Mouse (Mus musculus): ENCODE results near the gene Nelfb. TPM values are rescaled to one million over a fixed set of nuclear protein-coding genes. Genes with fewer than 3 reads are reported as not detected.

The Nelfb gene
- polyA plus RNA-seq, 1 experiment from 2014 or later = 99.1 TPM

- DNase-seq (ENCODE audit: low spot score) (peak; percentile 87), ATAC-seq (replicated peaks; ENCODE audit: low FRiP score, low TSS enrichment, low read depth) (no peak)
- H3K9me3 ChIP-seq (ENCODE audit: control insufficient read depth, low read length) = no peaks in the 10 kb centered on the region
- peak overlapping the region; percentile 42 for H3K4me2 ChIP-seq (ENCODE audit: low read length)
- peak overlapping the region; percentile 65; the same call in 1 of the 2 replicates for H3K27ac ChIP-seq (ENCODE audit: low read depth)
- peak overlapping the region; percentile 11; the same call in 1 of the 2 replicates for H3K4me3 ChIP-seq (ENCODE audit: low read depth, low read length)
- no peak overlapping the region for H3K9ac ChIP-seq (ENCODE audit: low read length)
- H3K4me1 ChIP-seq (replicated peaks; ENCODE audit: control insufficient read depth, insufficient read depth, low read length) = peaks cover 7% of the 10 kb centered on the region
- H3K36me3 ChIP-seq (ENCODE audit: control insufficient read depth, insufficient read depth, low read length) = no peaks in the 10 kb centered on the region
- H3K27me3 ChIP-seq (replicated peaks; ENCODE audit: control insufficient read depth, insufficient read depth, low read length) = no peaks in the 10 kb centered on the region
- WGBS = under 1% methylated on average over 7 of the region's 7 CpGs
Observed at GRCm38 (mm10) chr2:25228431-25228889, 17.2 kb upstream of the Nelfb start.

GRCm38 (mm10) chr2:25227406-25227805 is 16.1 kb upstream of the Nelfb start:
- DNase-seq (ENCODE audit: low spot score) = no peak
- ATAC-seq (replicated peaks; ENCODE audit: low FRiP score, low TSS enrichment, low read depth) = no peak
- peaks cover 9% of the 10 kb centered on the region for H3K4me1 ChIP-seq (replicated peaks; ENCODE audit: control insufficient read depth, insufficient read depth, low read length)

GRCm38 (mm10) chr2:25226864-25227263 is 15.6 kb upstream of the Nelfb start:
- peaks cover 2% of the 10 kb centered on the region; the same call in 1 of the 2 replicates for H3K36me3 ChIP-seq (ENCODE audit: control insufficient read depth, insufficient read depth, low read length)
- H3K9me3 ChIP-seq (ENCODE audit: control insufficient read depth, low read length) = no peaks in the 10 kb centered on the region
- H3K4me3 ChIP-seq (ENCODE audit: low read depth, low read length) = no peak overlapping the region
- H3K27me3 ChIP-seq (replicated peaks; ENCODE audit: control insufficient read depth, insufficient read depth, low read length) = no peaks in the 10 kb centered on the region
- no peak overlapping the region for H3K4me2 ChIP-seq (ENCODE audit: low read length)
- 82% methylated on average over 5 of the region's 5 CpGs for WGBS
- no peak for ATAC-seq (replicated peaks; ENCODE audit: low FRiP score, low TSS enrichment, low read depth)
- H3K27ac ChIP-seq (ENCODE audit: low read depth) = no peak overlapping the region
- DNase-seq (ENCODE audit: low spot score) = no peak
- no peak overlapping the region for H3K9ac ChIP-seq (ENCODE audit: low read length)
- H3K4me1 ChIP-seq (replicated peaks; ENCODE audit: control insufficient read depth, insufficient read depth, low read length) = peaks cover 9% of the 10 kb centered on the region

More at GRCm38 (mm10) chr2:25227406-25227805, 16.1 kb upstream of the Nelfb start:
- Histone ChIP-seq H3K9ac (ENCODE audit: low read length) (no peak overlapping the region), H3K4me2 (ENCODE audit: low read length) (no peak overlapping the region), H3K9me3 (ENCODE audit: control insufficient read depth, low read length) (no peaks in the 10 kb centered on the region), H3K27ac (ENCODE audit: low read depth) (no peak overlapping the region), H3K27me3 (replicated peaks; ENCODE audit: control insufficient read depth, insufficient read depth, low read length) (no peaks in the 10 kb centered on the region), H3K36me3 (ENCODE audit: control insufficient read depth, insufficient read depth, low read length) (no peaks in the 10 kb centered on the region), H3K4me3 (ENCODE audit: low read depth, low read length) (no peak overlapping the region)
- WGBS = 92% methylated on average over 4 of the region's 4 CpGs

- peak overlapping the region; percentile 50 for H3K9ac ChIP-seq (ENCODE audit: low read length)
- H3K4me2 ChIP-seq (ENCODE audit: low read length) = peak overlapping the region; percentile 58
- WGBS = 75% methylated on average over 8 of the region's 8 CpGs
- peak overlapping the region; percentile 93 for H3K27ac ChIP-seq (ENCODE audit: low read depth)
- DNase-seq (ENCODE audit: low spot score) (no peak), ATAC-seq (replicated peaks; ENCODE audit: low FRiP score, low TSS enrichment, low read depth) (no peak)
- H3K4me3 ChIP-seq (ENCODE audit: low read depth, low read length) = no peak overlapping the region
- no peaks in the 10 kb centered on the region for H3K27me3 ChIP-seq (replicated peaks; ENCODE audit: control insufficient read depth, insufficient read depth, low read length)
- H3K4me1 ChIP-seq (replicated peaks; ENCODE audit: control insufficient read depth, insufficient read depth, low read length) = peaks cover 9% of the 10 kb centered on the region
- H3K36me3 ChIP-seq (ENCODE audit: control insufficient read depth, insufficient read depth, low read length) = peaks cover 9% of the 10 kb centered on the region; the same call in 1 of the 2 replicates
- no peaks in the 10 kb centered on the region for H3K9me3 ChIP-seq (ENCODE audit: control insufficient read depth, low read length)
Observed at GRCm38 (mm10) chr2:25225811-25226379, 14.6 kb upstream of the Nelfb start.

GRCm38 (mm10) chr2:25224766-25225752 is 13.8 kb upstream of the Nelfb start:
- Histone ChIP-seq H3K27me3 (replicated peaks; ENCODE audit: control insufficient read depth, insufficient read depth, low read length) (no peaks in the 10 kb centered on the region), H3K4me2 (ENCODE audit: low read length) (peak overlapping the region; percentile 58), H3K9ac (ENCODE audit: low read length) (peak overlapping the region; percentile 50), H3K27ac (ENCODE audit: low read depth) (peak overlapping the region; percentile 94), H3K4me1 (replicated peaks; ENCODE audit: control insufficient read depth, insufficient read depth, low read length) (peaks cover 9% of the 10 kb centered on the region), H3K4me3 (ENCODE audit: low read depth, low read length) (peak overlapping the region; percentile 88), H3K36me3 (ENCODE audit: control insufficient read depth, insufficient read depth, low read length) (peaks cover 9% of the 10 kb centered on the region; the same call in 1 of the 2 replicates), H3K9me3 (ENCODE audit: control insufficient read depth, low read length) (no peaks in the 10 kb centered on the region)
- ATAC-seq (replicated peaks; ENCODE audit: low FRiP score, low TSS enrichment, low read depth) (peak; percentile 97), DNase-seq (ENCODE audit: low spot score) (peak; percentile 97)
- WGBS = 2% methylated on average over 41 of the region's 41 CpGs

GRCm38 (mm10) chr2:25224492-25224765 is 13.1 kb upstream of the Nelfb start, which contains the start of gene Tubb4b:
TSS of gene Tubb4b (minus strand) at chr2:25224702.
- peak within 1 kb of the TSS; percentile 74 for H3K4me2 ChIP-seq (ENCODE audit: low read length)
- peak within 1 kb of the TSS; percentile 82 for H3K9ac ChIP-seq (ENCODE audit: low read length)
- peaks cover 9% of the 10 kb centered on the region for H3K4me1 ChIP-seq (replicated peaks; ENCODE audit: control insufficient read depth, insufficient read depth, low read length)
- H3K27ac ChIP-seq (ENCODE audit: low read depth) = peak within 1 kb of the TSS; percentile 94
- DNase-seq (ENCODE audit: low spot score) = no peak
- ATAC-seq (replicated peaks; ENCODE audit: low FRiP score, low TSS enrichment, low read depth) = no peak
- H3K4me3 ChIP-seq (ENCODE audit: low read depth, low read length) = peak within 1 kb of the TSS; percentile 88
- 0% methylated on average over 17 of the region's 17 CpGs for WGBS
- H3K27me3 ChIP-seq (replicated peaks; ENCODE audit: control insufficient read depth, insufficient read depth, low read length) = no peaks in the 10 kb centered on the region
- H3K9me3 ChIP-seq (ENCODE audit: control insufficient read depth, low read length) = no peaks in the 10 kb centered on the region
- H3K36me3 ChIP-seq (ENCODE audit: control insufficient read depth, insufficient read depth, low read length) = peaks cover 9% of the 10 kb centered on the region; the same call in 1 of the 2 replicates

GRCm38 (mm10) chr2:25223681-25224491 is 12.6 kb upstream of the Nelfb start:
- no peak for DNase-seq (ENCODE audit: low spot score)
- Histone ChIP-seq H3K36me3 (ENCODE audit: control insufficient read depth, insufficient read depth, low read length) (peaks cover 9% of the 10 kb centered on the region; the same call in 1 of the 2 replicates), H3K9ac (ENCODE audit: low read length) (peak overlapping the region; percentile 82), H3K4me3 (ENCODE audit: low read depth, low read length) (peak overlapping the region; percentile 88), H3K4me2 (ENCODE audit: low read length) (peak overlapping the region; percentile 74), H3K27me3 (replicated peaks; ENCODE audit: control insufficient read depth, insufficient read depth, low read length) (no peaks in the 10 kb centered on the region), H3K9me3 (ENCODE audit: control insufficient read depth, low read length) (no peaks in the 10 kb centered on the region), H3K4me1 (replicated peaks; ENCODE audit: control insufficient read depth, insufficient read depth, low read length) (peaks cover 9% of the 10 kb centered on the region), H3K27ac (ENCODE audit: low read depth) (peak overlapping the region; percentile 94)
- peak; percentile 59 for ATAC-seq (replicated peaks; ENCODE audit: low FRiP score, low TSS enrichment, low read depth)
- WGBS = 2% methylated on average over 50 of the region's 53 CpGs

GRCm38 (mm10) chr2:25221331-25221772 is 10.1 kb upstream of the Nelfb start:
- H3K4me1 ChIP-seq (replicated peaks; ENCODE audit: control insufficient read depth, insufficient read depth, low read length) = peaks cover 9% of the 10 kb centered on the region
- no peak overlapping the region for H3K9ac ChIP-seq (ENCODE audit: low read length)
- H3K4me3 ChIP-seq (ENCODE audit: low read depth, low read length) = no peak overlapping the region
- no peak overlapping the region for H3K27ac ChIP-seq (ENCODE audit: low read depth)
- DNase-seq (ENCODE audit: low spot score) (no peak), ATAC-seq (replicated peaks; ENCODE audit: low FRiP score, low TSS enrichment, low read depth) (no peak)
- no peak overlapping the region for H3K4me2 ChIP-seq (ENCODE audit: low read length)
- H3K9me3 ChIP-seq (ENCODE audit: control insufficient read depth, low read length) = no peaks in the 10 kb centered on the region
- peaks cover 9% of the 10 kb centered on the region; the same call in 1 of the 2 replicates for H3K36me3 ChIP-seq (ENCODE audit: control insufficient read depth, insufficient read depth, low read length)
- 0 out of 2 replicates have a peak, but pooled peaks cover 4% of the 10 kb centered on the region for H3K27me3 ChIP-seq (replicated peaks; ENCODE audit: control insufficient read depth, insufficient read depth, low read length)
- WGBS = 60% methylated on average over 5 of the region's 5 CpGs

Data from intestine, embryonic 14.5 days (tissue).